Mouse (Mus musculus): ENCODE results near the gene Dctn3. TPM values are rescaled to one million over a fixed set of nuclear protein-coding genes. Genes with fewer than 3 reads are reported as not detected.

Dctn3 gene
- polyA plus RNA-seq, 1 experiment from 2014 or later: 149 TPM

DNA sequence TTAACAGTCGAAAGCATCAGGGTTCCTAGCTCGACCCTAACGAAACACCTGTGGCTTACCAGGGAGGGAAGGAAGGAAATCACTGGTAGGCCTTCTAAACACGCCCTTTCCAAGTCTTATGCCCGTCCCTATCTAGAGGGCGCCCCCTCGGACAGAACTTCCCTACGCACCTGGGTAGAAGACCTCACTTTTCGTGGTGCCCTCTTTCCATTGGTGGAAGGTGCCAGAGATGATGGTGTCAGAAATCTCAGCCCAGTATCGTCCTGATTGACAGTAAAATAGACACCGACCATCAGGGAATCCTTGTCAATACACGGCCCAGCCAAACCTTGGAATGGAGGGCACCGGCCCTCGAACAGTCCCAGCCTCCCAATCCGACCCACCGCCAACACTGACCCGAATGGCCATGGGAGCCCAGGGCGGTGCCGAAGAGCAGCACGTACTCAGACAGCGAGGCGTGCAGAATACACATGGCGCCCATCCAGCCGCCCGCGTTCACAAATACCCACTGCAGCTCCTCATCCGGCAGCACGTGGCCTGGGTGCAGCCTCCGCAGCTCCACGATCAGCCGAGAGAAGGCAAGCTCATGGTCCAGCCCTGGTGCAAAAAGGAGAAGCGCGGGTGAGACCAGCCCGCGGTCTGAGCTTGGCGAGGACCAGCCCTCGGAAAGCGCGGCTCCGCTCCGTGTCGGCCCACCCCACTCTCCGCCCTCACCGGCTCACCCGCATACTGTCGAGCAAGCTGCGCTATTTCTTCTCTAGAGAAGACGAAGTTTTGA, 17.6 kb upstream of the Dctn3 start:
- no peaks in the 10 kb centered on the region for H3K9me3 ChIP-seq (ENCODE audit: low read length)
- peak overlapping the region; percentile 98 for H3K4me2 ChIP-seq (replicated peaks; ENCODE audit: low read depth, low read length)
- WGBS: under 1% methylated on average over 48 of the region's 48 CpGs
- ATAC-seq (ENCODE audit: low FRiP score, low TSS enrichment): peak; percentile 84
- peaks cover 12% of the 10 kb centered on the region for H3K4me1 ChIP-seq (ENCODE audit: insufficient read depth, low read length)
- peaks cover 12% of the 10 kb centered on the region; the same call in 1 of the 2 replicates for H3K36me3 ChIP-seq (ENCODE audit: insufficient read depth, low read length)
- H3K27me3 ChIP-seq (ENCODE audit: insufficient read depth, low read length): no peaks in the 10 kb centered on the region
- H3K27ac ChIP-seq (ENCODE audit: low read length): peak overlapping the region; percentile 84
- peak overlapping the region; percentile 83 for H3K9ac ChIP-seq (replicated peaks; ENCODE audit: low read length)
- H3K4me3 ChIP-seq (ENCODE audit: low read length): peak overlapping the region; percentile 80

DNA sequence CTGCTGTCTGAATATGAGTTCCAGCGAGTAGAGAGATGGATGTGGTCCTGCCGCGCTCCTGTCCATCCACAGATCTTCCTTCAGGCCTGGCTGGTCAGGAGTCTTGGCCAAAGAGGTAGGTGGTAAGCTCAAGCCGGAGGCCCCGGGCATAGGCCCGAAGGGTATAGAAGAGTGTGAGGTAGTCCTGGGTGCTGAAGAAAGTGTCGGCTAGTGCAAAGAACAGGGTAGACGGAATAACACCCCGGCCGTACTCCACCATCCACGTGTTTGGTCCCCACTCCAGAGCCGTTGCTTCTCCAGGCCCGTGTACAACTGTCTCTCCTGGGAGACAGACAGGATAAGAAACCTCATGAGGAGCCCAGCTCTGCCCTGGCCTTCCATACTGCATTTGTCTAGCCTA, 16.3 kb upstream of the Dctn3 start:
- Histone ChIP-seq H3K27me3 (ENCODE audit: insufficient read depth, low read length) (no peaks in the 10 kb centered on the region), H3K4me2 (replicated peaks; ENCODE audit: low read depth, low read length) (no peak overlapping the region), H3K27ac (ENCODE audit: low read length) (no peak overlapping the region), H3K9me3 (ENCODE audit: low read length) (no peaks in the 10 kb centered on the region), H3K4me1 (ENCODE audit: insufficient read depth, low read length) (peaks cover 12% of the 10 kb centered on the region), H3K36me3 (ENCODE audit: insufficient read depth, low read length) (peaks cover 12% of the 10 kb centered on the region; the same call in 1 of the 2 replicates), H3K4me3 (ENCODE audit: low read length) (no peak overlapping the region), H3K9ac (replicated peaks; ENCODE audit: low read length) (no peak overlapping the region)
- WGBS: 96% methylated on average over 13 of the region's 13 CpGs
- ATAC-seq (ENCODE audit: low FRiP score, low TSS enrichment): no peak

- no peak for ATAC-seq (ENCODE audit: low FRiP score, low TSS enrichment)
- peaks cover 12% of the 10 kb centered on the region; the same call in 1 of the 2 replicates for H3K36me3 ChIP-seq (ENCODE audit: insufficient read depth, low read length)
- WGBS: 57% methylated on average over 1 of the region's 1 CpGs
Measured at GRCm38 (mm10) chr4:41738256-41738603, 15.3 kb upstream of the Dctn3 start.

GRCm38 (mm10) chr4:41737602-41738255, 14.8 kb upstream of the Dctn3 start:
- Histone ChIP-seq H3K4me3 (ENCODE audit: low read length) (no peak overlapping the region), H3K27ac (ENCODE audit: low read length) (no peak overlapping the region), H3K9me3 (ENCODE audit: low read length) (no peaks in the 10 kb centered on the region), H3K4me2 (replicated peaks; ENCODE audit: low read depth, low read length) (no peak overlapping the region), H3K27me3 (ENCODE audit: insufficient read depth, low read length) (peaks cover 12% of the 10 kb centered on the region), H3K4me1 (ENCODE audit: insufficient read depth, low read length) (peaks cover 12% of the 10 kb centered on the region), H3K36me3 (ENCODE audit: insufficient read depth, low read length) (peaks cover 12% of the 10 kb centered on the region; the same call in 1 of the 2 replicates), H3K9ac (replicated peaks; ENCODE audit: low read length) (no peak overlapping the region)
- 37% methylated on average over 8 of the region's 8 CpGs for WGBS
- ATAC-seq (ENCODE audit: low FRiP score, low TSS enrichment): no peak

More at GRCm38 (mm10) chr4:41738256-41738603, 15.3 kb upstream of the Dctn3 start:
- H3K4me3 ChIP-seq (ENCODE audit: low read length): no peak overlapping the region
- H3K9me3 ChIP-seq (ENCODE audit: low read length): no peaks in the 10 kb centered on the region
- H3K9ac ChIP-seq (replicated peaks; ENCODE audit: low read length): no peak overlapping the region
- H3K4me1 ChIP-seq (ENCODE audit: insufficient read depth, low read length): peaks cover 12% of the 10 kb centered on the region
- peaks cover 7% of the 10 kb centered on the region for H3K27me3 ChIP-seq (ENCODE audit: insufficient read depth, low read length)
- H3K27ac ChIP-seq (ENCODE audit: low read length): no peak overlapping the region
- no peak overlapping the region for H3K4me2 ChIP-seq (replicated peaks; ENCODE audit: low read depth, low read length)

GRCm38 (mm10) chr4:41731052-41731765, 8.2 kb upstream of the Dctn3 start, which contains the start of gene Arid3c:
TSS of gene Arid3c (minus strand) at chr4:41731142.
- ATAC-seq (ENCODE audit: low FRiP score, low TSS enrichment): no peak
- Histone ChIP-seq H3K4me2 (replicated peaks; ENCODE audit: low read depth, low read length) (peak within 1 kb of the TSS; percentile 80), H3K9ac (replicated peaks; ENCODE audit: low read length) (0 out of 2 replicates have a peak within 1 kb of the TSS, but pooled peaks have one; percentile 26), H3K9me3 (ENCODE audit: low read length) (no peaks in the 10 kb centered on the region), H3K4me3 (ENCODE audit: low read length) (peak within 1 kb of the TSS; percentile 45), H3K36me3 (ENCODE audit: insufficient read depth, low read length) (no peaks in the 10 kb centered on the region), H3K27me3 (ENCODE audit: insufficient read depth, low read length) (peaks cover 71% of the 10 kb centered on the region), H3K4me1 (ENCODE audit: insufficient read depth, low read length) (peaks cover 13% of the 10 kb centered on the region; the same call in 1 of the 2 replicates), H3K27ac (ENCODE audit: low read length) (no peak within 1 kb of the TSS)
- 1% methylated on average over 50 of the region's 50 CpGs for WGBS

DNA sequence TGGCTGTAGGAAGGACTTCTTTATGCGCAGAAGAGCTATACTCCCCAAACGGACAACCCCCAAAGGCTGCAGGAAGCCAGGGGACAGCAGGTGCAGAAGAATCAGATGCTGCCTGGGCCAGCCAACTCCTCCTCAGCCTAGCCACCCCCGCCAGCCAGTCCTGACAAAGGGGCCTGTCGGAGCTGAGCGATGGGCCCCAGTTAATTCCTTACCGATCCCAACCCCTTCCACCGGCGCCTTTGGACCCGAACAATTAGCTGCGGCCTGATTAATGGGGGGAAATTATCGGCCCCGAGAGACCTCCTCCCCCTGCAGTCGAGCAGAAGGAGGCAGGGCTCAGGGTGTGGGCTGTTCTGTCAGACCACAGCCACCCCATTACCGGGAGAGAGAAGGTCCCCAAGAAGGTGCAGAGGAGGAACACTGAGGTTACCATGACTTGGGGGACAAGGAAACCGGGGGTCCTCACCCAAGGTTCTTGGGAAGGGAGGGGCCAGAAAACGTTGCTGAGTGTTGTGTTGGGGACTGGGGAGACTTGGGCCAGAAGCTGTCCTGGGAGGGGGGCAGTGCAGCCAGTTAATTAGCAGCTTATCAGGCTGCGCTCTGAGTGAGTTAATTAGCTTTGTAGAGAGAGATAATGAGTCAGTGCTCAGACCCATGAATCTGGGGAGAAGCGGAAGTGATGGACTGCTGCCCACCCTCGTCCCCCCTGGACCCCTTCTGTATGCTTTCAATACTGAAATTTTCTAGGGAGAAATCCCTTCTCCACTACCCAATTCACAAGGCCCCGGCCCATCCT, 4.1 kb upstream of the Dctn3 start:
- 15% methylated on average over 20 of the region's 20 CpGs for WGBS
- Histone ChIP-seq H3K4me3 (ENCODE audit: low read length) (no peak overlapping the region), H3K36me3 (ENCODE audit: insufficient read depth, low read length) (no peaks in the 10 kb centered on the region), H3K4me2 (replicated peaks; ENCODE audit: low read depth, low read length) (peak overlapping the region; percentile 4; the same call in 1 of the 2 replicates), H3K4me1 (ENCODE audit: insufficient read depth, low read length) (peaks cover 27% of the 10 kb centered on the region), H3K27ac (ENCODE audit: low read length) (no peak overlapping the region), H3K9me3 (ENCODE audit: low read length) (no peaks in the 10 kb centered on the region), H3K27me3 (ENCODE audit: insufficient read depth, low read length) (peaks cover 80% of the 10 kb centered on the region), H3K9ac (replicated peaks; ENCODE audit: low read length) (no peak overlapping the region)
- no peak for ATAC-seq (ENCODE audit: low FRiP score, low TSS enrichment)

- ATAC-seq (ENCODE audit: low FRiP score, low TSS enrichment): no peak
- no peak overlapping the region for H3K4me3 ChIP-seq (ENCODE audit: low read length)
- H3K9ac ChIP-seq (replicated peaks; ENCODE audit: low read length): no peak overlapping the region
- H3K4me2 ChIP-seq (replicated peaks; ENCODE audit: low read depth, low read length): no peak overlapping the region
- peaks cover 20% of the 10 kb centered on the region for H3K4me1 ChIP-seq (ENCODE audit: insufficient read depth, low read length)
- H3K27ac ChIP-seq (ENCODE audit: low read length): no peak overlapping the region
- H3K36me3 ChIP-seq (ENCODE audit: insufficient read depth, low read length): peaks cover 32% of the 10 kb centered on the region
- H3K9me3 ChIP-seq (ENCODE audit: low read length): no peaks in the 10 kb centered on the region
- H3K27me3 ChIP-seq (ENCODE audit: insufficient read depth, low read length): no peaks in the 10 kb centered on the region
- WGBS: 78% methylated on average over 6 of the region's 6 CpGs
Measured at GRCm38 (mm10) chr4:41716834-41717233, 6.1 kb downstream of the Dctn3 start.

- WGBS: 84% methylated on average over 5 of the region's 5 CpGs
- H3K4me2 ChIP-seq (replicated peaks; ENCODE audit: low read depth, low read length): no peak overlapping the region
- H3K36me3 ChIP-seq (ENCODE audit: insufficient read depth, low read length): peaks cover 32% of the 10 kb centered on the region
- no peak overlapping the region for H3K27ac ChIP-seq (ENCODE audit: low read length)
- H3K9me3 ChIP-seq (ENCODE audit: low read length): no peaks in the 10 kb centered on the region
- H3K4me3 ChIP-seq (ENCODE audit: low read length): no peak overlapping the region
- ATAC-seq (ENCODE audit: low FRiP score, low TSS enrichment): no peak
- H3K27me3 ChIP-seq (ENCODE audit: insufficient read depth, low read length): no peaks in the 10 kb centered on the region
- H3K9ac ChIP-seq (replicated peaks; ENCODE audit: low read length): no peak overlapping the region
- peaks cover 27% of the 10 kb centered on the region for H3K4me1 ChIP-seq (ENCODE audit: insufficient read depth, low read length)
Measured at GRCm38 (mm10) chr4:41715596-41715995, 7.4 kb downstream of the Dctn3 start.

GRCm38 (mm10) chr4:41715082-41715481, 7.9 kb downstream of the Dctn3 start:
- H3K27me3 ChIP-seq (ENCODE audit: insufficient read depth, low read length): no peaks in the 10 kb centered on the region
- peaks cover 27% of the 10 kb centered on the region for H3K4me1 ChIP-seq (ENCODE audit: insufficient read depth, low read length)
- H3K9me3 ChIP-seq (ENCODE audit: low read length): no peaks in the 10 kb centered on the region
- ATAC-seq (ENCODE audit: low FRiP score, low TSS enrichment): no peak
- H3K36me3 ChIP-seq (ENCODE audit: insufficient read depth, low read length): peaks cover 32% of the 10 kb centered on the region
- H3K9ac ChIP-seq (replicated peaks; ENCODE audit: low read length): no peak overlapping the region
- H3K4me3 ChIP-seq (ENCODE audit: low read length): no peak overlapping the region
- no peak overlapping the region for H3K27ac ChIP-seq (ENCODE audit: low read length)
- H3K4me2 ChIP-seq (replicated peaks; ENCODE audit: low read depth, low read length): no peak overlapping the region
- WGBS: 77% methylated on average over 8 of the region's 8 CpGs

Measured in kidney, embryonic 16.5 days (tissue).